Mouse (Mus musculus): Measurements from ENCODE around the gene Sgms1. TPM values are rescaled to one million over a fixed set of nuclear protein-coding genes. Genes with fewer than 3 reads are reported as not detected.
"Not testable (repeated sequence)": the region's sequence is repeated elsewhere in the genome, so short reads cannot be mapped to it uniquely, and the experiment has no call there.

Gene Sgms1
- total RNA-seq, 2 experiments from 2014 or later = 62.4 to 73.1 TPM

- no peak for DNase-seq (ENCODE audit: low spot score in 2 of 2)
These were observed 225.4 kb downstream of the Sgms1 start for GRCm38 (mm10) chr19:32164128-32164527.

- DNase-seq (ENCODE audit: low spot score in 2 of 2) = no peak
These were observed 229.6 kb downstream of the Sgms1 start for GRCm38 (mm10) chr19:32159944-32160343.

- no peak for DNase-seq (ENCODE audit: low spot score in 2 of 2)
These were observed 230.3 kb downstream of the Sgms1 start for GRCm38 (mm10) chr19:32159168-32159567.

GRCm38 (mm10) chr19:32157045-32157444 is 232.5 kb downstream of the Sgms1 start:
- no peak for DNase-seq (ENCODE audit: low spot score in 2 of 2)

- DNase-seq (ENCODE audit: low spot score in 2 of 2) = no peak
These were observed 237.0 kb downstream of the Sgms1 start for GRCm38 (mm10) chr19:32152529-32152928.

- DNase-seq (ENCODE audit: low spot score in 2 of 2) = no peak
These were observed 240.8 kb downstream of the Sgms1 start for GRCm38 (mm10) chr19:32148710-32149109.

GRCm38 (mm10) chr19:32142383-32142782 is 247.1 kb downstream of the Sgms1 start:
- DNase-seq (ENCODE audit: low spot score in 2 of 2) = no peak

- DNase-seq (ENCODE audit: low spot score in 2 of 2) = no peak
These were observed 251.0 kb downstream of the Sgms1 start for GRCm38 (mm10) chr19:32138361-32139088.

GRCm38 (mm10) chr19:32137904-32138303 is 251.6 kb downstream of the Sgms1 start:
- no peak for DNase-seq (ENCODE audit: low spot score in 2 of 2)

- DNase-seq (ENCODE audit: low spot score in 2 of 2) = no peak
These were observed 252.5 kb downstream of the Sgms1 start for GRCm38 (mm10) chr19:32136888-32137625.

- DNase-seq (ENCODE audit: low spot score in 2 of 2) = not testable (repeated sequence)
These were observed 257.6 kb downstream of the Sgms1 start for GRCm38 (mm10) chr19:32131707-32132488.

GRCm38 (mm10) chr19:32129281-32129680 is 260.2 kb downstream of the Sgms1 start:
- no peak for DNase-seq (ENCODE audit: low spot score in 2 of 2)

GRCm38 (mm10) chr19:32127180-32127850 is 262.2 kb downstream of the Sgms1 start:
- DNase-seq (ENCODE audit: low spot score in 2 of 2) = no peak

GRCm38 (mm10) chr19:32124155-32124554 is 265.4 kb downstream of the Sgms1 start:
- DNase-seq (ENCODE audit: low spot score in 2 of 2) = no peak

- no peak for DNase-seq (ENCODE audit: low spot score in 2 of 2)
These were observed 266.3 kb downstream of the Sgms1 start for GRCm38 (mm10) chr19:32123196-32123595.

GRCm38 (mm10) chr19:32120798-32121197 is 268.7 kb downstream of the Sgms1 start:
- no peak for DNase-seq (ENCODE audit: low spot score in 2 of 2)

GRCm38 (mm10) chr19:32119666-32120065 is 269.8 kb downstream of the Sgms1 start:
- DNase-seq (ENCODE audit: low spot score in 2 of 2) = no peak

- no peak for DNase-seq (ENCODE audit: low spot score in 2 of 2)
These were observed 271.0 kb downstream of the Sgms1 start for GRCm38 (mm10) chr19:32118496-32118895.

GRCm38 (mm10) chr19:32117484-32118018 is 272.0 kb downstream of the Sgms1 start:
- DNase-seq (ENCODE audit: low spot score in 2 of 2) = no peak

GRCm38 (mm10) chr19:32111866-32112790 is 277.4 kb downstream of the Sgms1 start:
- DNase-seq (ENCODE audit: low spot score in 2 of 2) = no peak

Data from gastrocnemius, postnatal 4 days (tissue).